Mouse (Mus musculus) mouse embryonic stem cell (cell line): ENCODE data around the gene Hspg2.
"Not testable (repeated sequence)": the region's sequence is repeated elsewhere in the genome, so short reads cannot be mapped to it uniquely, and the experiment has no call there.

Experiments used
- in situ Hi-C, 2 experiments: fragments of 300-500 bp; cut with MboI; formaldehyde crosslinking; loops; 1 replicate in 1 of 2; 3 replicates in 1 of 2; pipeline ENCODE4 v1.14.3; 2019 to 2020; ENCODE audit warnings: low sequenced_read_pairs in 2 of 2, low pct_unique_long_range_greater_than_20kb in 1 of 2, mixed read lengths in 1 of 2; ENCODE audit not compliant: unreplicated experiment in 1 of 2

Hspg2 gene

DNA sequence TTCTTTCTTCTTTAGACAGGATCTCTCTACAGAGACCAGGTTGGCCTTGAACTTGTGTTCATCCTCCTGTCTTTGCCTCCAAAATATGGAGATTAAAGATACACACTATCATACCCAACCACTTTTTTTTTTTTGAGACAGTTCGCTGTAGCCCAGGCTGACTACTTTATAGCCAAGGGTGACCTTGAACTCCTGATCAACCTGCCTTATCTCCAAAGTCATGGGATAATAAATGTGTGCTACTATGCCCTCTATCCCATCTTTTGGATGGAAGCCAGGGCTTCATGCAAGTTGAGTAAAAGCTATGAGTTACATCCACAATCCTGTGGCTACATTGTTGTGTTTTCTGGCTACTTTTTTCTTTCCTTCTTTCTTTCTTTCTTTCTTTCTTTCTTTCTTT is 56.9 kb downstream of the Hspg2 start:
- in situ Hi-C loops: no loop called here

GRCm38 (mm10) chr4:137527368-137527767 is 58.8 kb downstream of the Hspg2 start:
- in situ Hi-C loops: no loop called here

- in situ Hi-C loops: no loop called here
These were observed 59.3 kb downstream of the Hspg2 start for GRCm38 (mm10) chr4:137527872-137528271.

DNA sequence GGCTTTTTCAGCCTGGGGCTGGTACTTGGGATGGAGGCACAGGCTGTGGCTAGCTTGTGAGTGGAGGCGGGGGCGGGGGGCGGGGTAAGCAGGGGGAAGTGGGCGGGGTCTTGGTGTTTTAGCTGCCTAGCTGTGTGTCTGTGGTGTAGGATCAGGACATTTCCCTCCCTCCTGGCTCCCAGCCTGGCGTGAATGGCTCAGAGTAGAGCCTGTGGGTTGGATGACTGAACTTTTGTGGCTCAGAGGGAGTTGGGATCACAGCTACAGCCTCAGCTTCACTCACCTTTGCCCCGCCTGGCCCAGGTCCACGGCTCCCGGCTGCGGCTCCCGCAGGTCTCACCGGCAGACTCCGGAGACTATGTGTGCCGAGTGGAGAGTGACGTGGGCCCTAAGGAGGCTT is 71.8 kb downstream of the Hspg2 start:
- in situ Hi-C loops: no loop called here

GRCm38 (mm10) chr4:137542968-137543367 is 74.4 kb downstream of the Hspg2 start:
- in situ Hi-C loops: no loop called here

DNA sequence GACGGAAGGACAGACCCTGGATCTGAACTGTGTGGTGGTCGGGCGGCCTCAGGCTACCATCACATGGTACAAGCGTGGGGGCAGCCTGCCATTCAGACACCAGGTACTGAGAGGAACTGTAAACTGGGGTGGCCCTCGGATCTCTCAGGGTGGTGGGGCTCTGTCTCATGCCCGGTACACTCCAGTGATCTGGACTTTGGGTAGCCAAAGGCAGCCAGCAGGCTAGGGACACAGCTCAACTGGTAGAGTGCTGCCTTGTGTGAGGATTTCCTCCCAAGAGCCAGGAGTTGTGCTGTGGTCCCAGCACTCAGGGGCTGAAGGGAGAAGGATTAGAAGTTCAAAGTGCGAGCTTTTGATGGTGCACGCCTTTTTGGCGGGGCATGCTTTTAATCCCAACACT is 77.0 kb downstream of the Hspg2 start:
- in situ Hi-C loops: no loop called here

DNA sequence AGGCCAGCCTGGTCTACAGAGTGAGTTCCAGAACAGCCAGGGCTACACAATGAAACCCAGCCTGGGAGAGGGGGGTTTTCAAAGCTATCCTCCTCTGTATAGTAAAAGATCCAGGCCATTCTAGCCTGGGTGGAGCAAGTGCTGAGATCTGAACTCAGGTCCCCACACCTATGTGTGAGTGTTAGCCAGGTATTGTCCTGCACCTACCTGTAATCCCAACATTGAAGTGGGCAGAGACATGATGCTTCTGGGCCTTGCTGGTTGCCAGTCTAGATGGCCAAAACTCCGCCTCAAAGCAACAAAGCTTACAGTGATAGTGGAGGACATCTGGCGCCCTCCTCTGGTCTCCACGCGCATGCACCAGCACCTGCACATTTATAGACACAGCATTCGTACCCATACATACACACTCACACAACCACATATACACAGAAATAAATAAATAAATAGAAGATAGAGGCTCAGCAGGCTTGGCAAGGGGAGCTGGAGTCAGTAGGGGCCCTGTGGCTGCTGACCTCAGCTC is 77.5 kb downstream of the Hspg2 start:
- in situ Hi-C loops: no loop called here

DNA sequence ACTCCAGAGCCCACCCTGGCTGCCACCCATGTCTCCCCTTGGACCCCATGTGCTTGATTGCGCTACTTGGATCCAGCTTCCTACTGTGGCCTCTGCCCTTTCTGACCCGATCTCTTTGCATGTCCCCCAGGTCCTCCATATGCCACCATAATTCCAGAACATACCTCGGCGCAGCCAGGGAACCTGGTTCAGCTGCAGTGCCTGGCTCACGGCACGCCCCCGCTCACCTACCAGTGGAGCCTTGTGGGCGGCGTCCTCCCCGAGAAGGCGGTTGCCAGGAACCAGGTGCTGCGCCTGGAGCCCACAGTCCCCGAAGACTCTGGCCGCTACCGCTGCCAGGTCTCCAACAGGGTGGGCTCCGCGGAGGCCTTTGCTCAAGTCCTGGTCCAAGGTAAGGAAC is 84.9 kb downstream of the Hspg2 start:
- in situ Hi-C loops: no loop called here

DNA sequence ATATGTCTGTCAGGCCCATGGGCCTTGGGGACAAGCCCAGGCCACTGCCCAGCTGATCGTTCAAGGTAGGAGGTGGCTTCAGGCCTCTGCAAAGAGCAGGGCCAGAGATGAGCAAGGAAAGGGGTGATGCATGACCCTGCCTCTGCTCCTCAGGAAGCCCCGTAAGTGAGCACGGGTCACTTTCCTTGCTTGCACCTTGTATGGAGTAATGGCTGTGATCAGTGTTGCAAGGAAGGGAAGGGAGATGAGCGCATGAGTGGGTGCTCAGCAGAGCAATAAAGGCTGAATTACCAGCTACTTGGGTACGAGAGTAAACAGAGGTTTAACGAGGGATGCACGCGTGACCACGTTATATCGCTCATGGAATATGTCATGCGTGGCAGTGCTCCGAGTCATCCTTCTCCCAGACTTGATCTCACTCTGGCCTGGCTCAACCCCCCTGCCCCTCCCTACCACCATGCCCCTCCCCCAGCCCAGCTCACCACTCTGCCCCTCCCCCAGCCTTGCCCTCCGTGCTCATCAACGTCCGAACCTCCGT is 88.2 kb downstream of the Hspg2 start:
- in situ Hi-C loops: no loop called here

- in situ Hi-C loops: no loop called here
These were observed 101.3 kb downstream of the Hspg2 start for GRCm38 (mm10) chr4:137569873-137570272.

DNA sequence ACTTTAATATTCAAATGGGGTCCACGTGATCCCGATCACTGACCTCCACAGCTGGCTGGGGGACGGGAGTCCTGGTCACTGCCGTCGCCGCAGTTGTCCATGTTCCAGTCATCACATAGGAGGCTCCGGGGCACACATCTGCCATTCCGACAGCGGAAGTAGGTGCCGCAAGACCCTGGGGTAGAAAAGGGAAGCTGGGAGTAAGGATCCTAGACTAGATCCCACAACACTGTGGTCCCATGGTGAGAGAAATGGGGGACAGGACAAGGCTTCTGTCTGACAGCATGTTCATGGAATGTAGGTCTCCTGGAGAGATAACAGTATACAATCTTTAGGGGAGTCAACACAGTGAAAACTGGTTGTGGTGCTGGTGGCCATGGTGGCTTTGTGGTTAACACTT is 105.9 kb downstream of the Hspg2 start, which contains the start of gene Ldlrad2:
Ldlrad2 (minus strand) TSS at position 101 of the 400 bp plus-strand sequence.
- in situ Hi-C loops: no loop called here

GRCm38 (mm10) chr4:137577486-137577885 is 108.9 kb downstream of the Hspg2 start:
- in situ Hi-C loops: loop anchor here in 1 of 2 experiments (5.0 kb wide), 1 partner anchor 135 kb away; no protein-coding TSS in a partner anchor

DNA sequence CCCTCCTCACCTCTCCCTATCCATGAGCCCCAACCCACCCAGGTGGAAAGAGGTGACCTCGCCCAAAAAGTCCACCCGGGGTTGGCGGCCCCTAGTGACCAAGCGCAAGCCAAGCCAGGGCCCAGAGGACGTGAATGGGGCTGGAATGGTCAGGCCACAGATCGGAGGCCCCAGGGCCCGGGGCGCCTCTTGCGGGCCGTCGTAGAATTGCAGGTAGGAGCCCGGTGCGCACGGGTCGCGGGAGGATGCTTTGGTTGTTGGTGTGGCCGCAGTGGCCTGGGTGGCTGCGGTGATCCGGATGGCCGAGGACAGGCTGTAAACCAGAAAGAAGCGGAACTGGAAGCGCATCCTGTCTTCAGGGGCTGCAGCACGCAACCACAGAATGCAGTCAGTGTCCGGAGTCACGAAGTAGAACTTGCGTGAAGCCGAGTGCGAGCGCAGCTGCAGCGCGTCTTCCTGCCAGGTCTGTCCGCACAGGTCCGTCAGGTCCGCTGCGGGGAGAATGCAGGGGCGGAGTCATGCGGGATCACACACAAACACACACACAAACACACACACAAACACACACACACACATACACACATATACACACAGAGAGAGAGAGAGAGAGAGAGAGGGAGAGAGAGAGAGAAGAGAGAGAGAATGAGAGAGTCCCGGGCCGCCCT is 109.7 kb downstream of the Hspg2 start:
- in situ Hi-C loops: loop anchor here in 1 of 2 experiments (5.0 kb wide), 1 partner anchor 136 kb away; no protein-coding TSS in a partner anchor

DNA sequence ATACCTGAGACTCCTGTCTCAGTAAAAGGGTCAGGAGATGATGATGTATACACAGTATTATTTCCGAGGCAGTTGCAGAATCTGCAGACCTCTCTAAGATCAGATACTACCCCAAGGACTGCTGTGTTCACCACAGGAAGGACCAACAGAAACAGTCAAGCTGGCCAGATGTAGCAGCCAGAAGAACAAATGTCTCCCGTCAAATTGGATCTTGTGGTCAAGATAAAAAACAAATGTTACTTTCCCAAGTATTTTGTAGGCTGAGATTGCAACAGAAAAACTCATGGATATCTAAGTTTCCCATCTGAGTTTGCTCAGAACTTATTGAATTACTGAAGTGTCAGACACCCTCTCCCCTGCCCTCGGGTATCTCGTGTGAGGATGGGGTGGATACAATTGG is 111.2 kb downstream of the Hspg2 start:
- in situ Hi-C loops: loop anchor here in 1 of 2 experiments (5.0 kb wide), 1 partner anchor 137 kb away; no protein-coding TSS in a partner anchor

DNA sequence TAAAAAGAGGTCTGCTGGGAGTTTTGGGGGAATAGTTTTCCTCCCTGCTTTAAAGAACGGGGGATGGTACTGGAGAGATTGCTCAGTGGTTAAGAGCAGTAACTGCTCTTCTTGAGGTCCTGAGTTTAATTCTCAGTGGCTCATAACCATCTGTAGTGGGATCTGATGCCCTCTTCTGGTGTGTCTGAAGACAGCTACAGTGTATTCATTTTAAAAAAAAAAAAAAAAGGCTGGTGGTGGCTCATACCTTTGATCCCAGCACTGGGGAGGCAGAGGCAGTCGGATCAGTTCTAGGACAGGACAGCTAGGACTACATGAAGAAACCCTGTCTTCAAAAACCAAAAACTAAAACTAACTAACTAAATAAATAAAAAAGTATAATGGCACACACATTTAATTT is 111.7 kb downstream of the Hspg2 start:
- in situ Hi-C loops: no loop called here

DNA sequence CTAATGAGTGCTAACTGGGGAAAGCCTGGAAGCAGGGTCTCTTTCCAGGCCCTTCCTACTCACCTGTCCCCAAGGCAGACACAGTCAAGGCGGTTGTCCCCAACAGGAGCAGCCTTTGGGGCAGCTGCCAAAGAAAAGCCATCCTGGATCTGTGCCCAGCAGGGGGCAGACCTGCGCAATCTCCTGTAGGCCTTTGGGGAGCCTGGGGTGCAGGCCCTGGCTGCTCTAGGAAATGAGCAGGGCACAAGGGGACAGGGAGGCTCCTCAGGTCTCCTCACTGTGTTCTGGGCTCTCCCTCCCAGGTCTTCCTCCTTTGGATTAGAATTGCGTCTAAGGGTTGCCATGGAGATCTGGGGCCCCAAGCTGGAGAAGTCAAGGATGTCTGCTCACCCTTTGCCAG is 113.2 kb downstream of the Hspg2 start:
- in situ Hi-C loops: no loop called here

DNA sequence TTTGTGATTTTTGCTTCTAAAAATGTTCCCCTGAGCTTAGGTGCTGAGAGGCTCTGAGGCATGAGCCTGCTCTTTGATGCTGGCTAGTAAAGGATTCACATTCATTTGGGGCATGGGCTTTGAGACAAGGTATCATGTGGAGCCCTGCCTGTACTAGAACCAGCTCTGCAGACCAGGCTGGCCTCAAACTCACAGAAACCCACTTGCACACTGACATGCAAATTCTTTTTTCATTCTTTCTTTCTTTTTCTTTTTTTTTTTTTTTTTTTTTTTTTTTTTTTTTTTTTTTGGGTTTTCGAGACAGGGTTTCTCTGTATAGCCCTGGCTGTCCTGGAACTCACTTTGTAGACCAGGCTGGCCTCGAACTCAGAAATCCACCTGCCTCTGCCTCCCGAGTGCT is 120.5 kb downstream of the Hspg2 start:
- in situ Hi-C loops: not testable (repeated sequence)

GRCm38 (mm10) chr4:137589586-137589985 is 121.0 kb downstream of the Hspg2 start:
- in situ Hi-C loops: no loop called here

DNA sequence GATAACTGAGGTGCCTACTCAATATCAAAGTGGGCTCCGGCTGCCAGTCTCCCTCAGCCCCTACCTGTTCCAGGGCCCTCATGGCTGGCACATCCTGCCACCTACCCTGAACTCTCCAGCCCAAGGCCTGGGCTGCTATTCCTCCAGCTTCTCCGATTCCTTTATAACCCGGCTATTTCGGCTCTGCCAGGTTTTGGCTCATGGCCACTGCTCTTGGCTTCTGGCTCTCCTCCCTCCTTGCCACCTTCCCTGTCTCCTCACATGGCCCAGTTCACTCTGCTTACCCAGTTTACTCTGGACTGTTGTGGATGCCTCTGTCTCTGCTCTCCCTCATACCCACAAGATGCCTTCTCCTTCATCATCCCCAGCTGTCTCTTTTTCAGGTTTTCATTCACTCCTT is 122.4 kb downstream of the Hspg2 start:
- in situ Hi-C loops: no loop called here
